Mouse (Mus musculus) liver, embryonic 11.5 days (tissue): ENCODE measurements around the gene Arsj. TPM values are rescaled to one million over a fixed set of nuclear protein-coding genes. Genes with fewer than 3 reads are reported as not detected.

Source experiments
- ATAC-seq: fragments of 200-750 bp; cut with Nextera tagmentation; replicated peaks from 2 replicates; pipeline ENCODE4 v1.8.0; 2017; ENCODE audit warnings: moderate number of reproducible peaks, mild to moderate bottlenecking, moderate TSS enrichment, moderate library complexity; ENCODE audit not compliant: low FRiP score
- DNase-seq: peaks from one replicate; pipeline ENCODE4 v3.0.0-alpha.2; 2017; ENCODE audit warnings: low spot score
- H3K27ac ChIP-seq: fragments of 300-500 bp; sonication (generic); 2 replicates; pipeline ENCODE4 v1.5.1; 2014; ENCODE audit warnings: mild to moderate bottlenecking, low read depth, low read length, control low read depth
- H3K27me3 ChIP-seq: fragments of 300-500 bp; sonication (generic); replicated peaks from 2 replicates; pipeline ENCODE4 v1.6.1; 2014; ENCODE audit warnings: low read length, mixed read lengths; ENCODE audit not compliant: control insufficient read depth, insufficient read depth
- H3K36me3 ChIP-seq: fragments of 300-500 bp; sonication (generic); 2 replicates; pipeline ENCODE4 v1.6.1; 2014; ENCODE audit warnings: mild to moderate bottlenecking, low read length, moderate library complexity, mixed read lengths; ENCODE audit not compliant: control insufficient read depth, insufficient read depth
- H3K4me1 ChIP-seq: fragments of 300-500 bp; sonication (generic); replicated peaks from 2 replicates; pipeline ENCODE4 v1.6.1; 2014; ENCODE audit warnings: low read length, mixed read lengths; ENCODE audit not compliant: control insufficient read depth, insufficient read depth
- H3K4me2 ChIP-seq: fragments of 300-500 bp; sonication (generic); 2 replicates; pipeline ENCODE4 v1.6.1; 2014; ENCODE audit warnings: mild to moderate bottlenecking, control low read depth, moderate library complexity
- H3K4me3 ChIP-seq: fragments of 300-500 bp; sonication (generic); 2 replicates; pipeline ENCODE4 v1.5.1; 2014; ENCODE audit warnings: low read depth, low read length, control low read depth
- H3K9ac ChIP-seq: fragments of 300-500 bp; sonication (generic); 2 replicates; pipeline ENCODE4 v1.6.1; 2014; ENCODE audit warnings: low read depth, low read length, control low read depth
- H3K9me3 ChIP-seq: fragments of 300-500 bp; sonication (generic); 2 replicates; pipeline ENCODE4 v1.6.1; 2016; ENCODE audit warnings: low read length, inconsistent platforms, mixed read lengths; ENCODE audit not compliant: control insufficient read depth
- WGBS: fragments of 180-500 bp; shearing (Covaris S2); extraction: QIAGEN DNeasy Blood & Tissue Kit; methylation state at CpG from one replicate; pipeline ENCODE4 v1.1.7; 2014; 5-methylcytosine and 5-hydroxymethylcytosine counted together
- polyA plus RNA-seq: library from polyadenylated mRNA; unstranded; fragments of >200 nt; fragmentation: Nextera tagmentation; extraction: Ambion mirVana; gene quantifications from 2 replicates; pipeline ENCODE4 v1.2.1, GENCODE M21; 2014

The Arsj gene
- polyA plus RNA-seq, 1 experiment from 2014 or later = 0.15 TPM

GRCm38 (mm10) chr3:126449058-126449457 lies 85.6 kb downstream of the Arsj start:
- ATAC-seq (no peak), DNase-seq (no peak)
- H3K27me3 ChIP-seq = no peaks in the 10 kb centered on the region
- no peak overlapping the region for H3K4me3 ChIP-seq
- no peak overlapping the region for H3K4me2 ChIP-seq
- no peaks in the 10 kb centered on the region for H3K4me1 ChIP-seq
- no peaks in the 10 kb centered on the region for H3K9me3 ChIP-seq
- 54% methylated on average over 6 of the region's 6 CpGs for WGBS
- H3K9ac ChIP-seq = no peak overlapping the region
- H3K27ac ChIP-seq = no peak overlapping the region
- no peaks in the 10 kb centered on the region for H3K36me3 ChIP-seq

GRCm38 (mm10) chr3:126449515-126449914 lies 86.0 kb downstream of the Arsj start:
- no peak overlapping the region for H3K27ac ChIP-seq
- no peak overlapping the region for H3K9ac ChIP-seq
- H3K4me1 ChIP-seq = no peaks in the 10 kb centered on the region
- no peaks in the 10 kb centered on the region for H3K36me3 ChIP-seq
- no peaks in the 10 kb centered on the region for H3K9me3 ChIP-seq
- ATAC-seq (no peak), DNase-seq (no peak)
- H3K27me3 ChIP-seq = no peaks in the 10 kb centered on the region
- no peak overlapping the region for H3K4me3 ChIP-seq
- no peak overlapping the region for H3K4me2 ChIP-seq
- 47% methylated on average over 2 of the region's 2 CpGs for WGBS

- Histone ChIP-seq H3K36me3 (no peaks in the 10 kb centered on the region), H3K4me2 (no peak overlapping the region), H3K4me1 (no peaks in the 10 kb centered on the region), H3K9ac (no peak overlapping the region), H3K9me3 (no peaks in the 10 kb centered on the region), H3K4me3 (no peak overlapping the region), H3K27ac (no peak overlapping the region), H3K27me3 (no peaks in the 10 kb centered on the region)
- ATAC-seq (no peak), DNase-seq (no peak)
- WGBS = 67% methylated on average over 7 of the region's 7 CpGs
These were observed 92.5 kb downstream of the Arsj start for GRCm38 (mm10) chr3:126455787-126456482.

GRCm38 (mm10) chr3:126463119-126463815 lies 99.8 kb downstream of the Arsj start:
- Histone ChIP-seq H3K4me3 (no peak overlapping the region), H3K27me3 (no peaks in the 10 kb centered on the region), H3K36me3 (no peaks in the 10 kb centered on the region), H3K9ac (no peak overlapping the region), H3K4me2 (no peak overlapping the region), H3K9me3 (no peaks in the 10 kb centered on the region), H3K27ac (no peak overlapping the region), H3K4me1 (no peaks in the 10 kb centered on the region)
- 74% methylated on average over 4 of the region's 4 CpGs for WGBS
- ATAC-seq = no peak
- no peak for DNase-seq

GRCm38 (mm10) chr3:126464262-126464661 lies 100.8 kb downstream of the Arsj start:
- no peak for ATAC-seq
- no peak overlapping the region for H3K27ac ChIP-seq
- H3K9me3 ChIP-seq = no peaks in the 10 kb centered on the region
- DNase-seq = no peak
- H3K36me3 ChIP-seq = no peaks in the 10 kb centered on the region
- no peak overlapping the region for H3K9ac ChIP-seq
- H3K4me3 ChIP-seq = no peak overlapping the region
- H3K4me2 ChIP-seq = no peak overlapping the region
- H3K27me3 ChIP-seq = no peaks in the 10 kb centered on the region
- 81% methylated on average over 2 of the region's 2 CpGs for WGBS
- H3K4me1 ChIP-seq = no peaks in the 10 kb centered on the region

Other genes with a start within 250 kb of the Arsj start
- gene Camk2d, start 232.6 kb downstream of the Arsj start, polyA plus RNA-seq = 8.5 and 10.5 TPM in 2 replicates